Mouse (Mus musculus) retina, adult 2 months (tissue): ENCODE measurements around the gene Chst3.
"Not testable (repeated sequence)": the region's sequence is repeated elsewhere in the genome, so short reads cannot be mapped to it uniquely, and the experiment has no call there.

ENCODE experiments used
- DNase-seq: peaks from one replicate; pipeline ENCODE4 v3.0.0-alpha.2; 2012; ENCODE audit warnings: low read depth, low spot score

Gene Chst3

DNA sequence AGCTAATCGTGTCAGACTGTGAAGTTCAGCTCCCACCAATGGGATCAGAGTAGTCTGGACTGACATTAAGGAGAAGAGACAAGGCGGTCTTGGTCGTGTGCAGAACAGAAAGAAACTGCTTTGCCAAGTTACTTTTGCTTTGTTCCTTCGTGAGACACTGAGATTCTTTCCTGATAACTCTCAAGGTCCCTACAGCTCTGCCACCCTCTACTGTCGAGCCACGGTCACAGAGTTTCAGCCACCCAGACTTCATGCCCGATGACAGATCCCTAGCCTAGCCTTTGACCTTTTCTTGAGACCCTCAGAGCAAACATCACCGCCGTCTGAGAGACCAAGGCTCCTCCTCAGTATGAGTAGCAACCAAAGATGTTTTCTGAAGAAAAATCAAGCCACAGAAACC, 14.9 kb upstream of the Chst3 start:
- DNase-seq = no peak

DNA sequence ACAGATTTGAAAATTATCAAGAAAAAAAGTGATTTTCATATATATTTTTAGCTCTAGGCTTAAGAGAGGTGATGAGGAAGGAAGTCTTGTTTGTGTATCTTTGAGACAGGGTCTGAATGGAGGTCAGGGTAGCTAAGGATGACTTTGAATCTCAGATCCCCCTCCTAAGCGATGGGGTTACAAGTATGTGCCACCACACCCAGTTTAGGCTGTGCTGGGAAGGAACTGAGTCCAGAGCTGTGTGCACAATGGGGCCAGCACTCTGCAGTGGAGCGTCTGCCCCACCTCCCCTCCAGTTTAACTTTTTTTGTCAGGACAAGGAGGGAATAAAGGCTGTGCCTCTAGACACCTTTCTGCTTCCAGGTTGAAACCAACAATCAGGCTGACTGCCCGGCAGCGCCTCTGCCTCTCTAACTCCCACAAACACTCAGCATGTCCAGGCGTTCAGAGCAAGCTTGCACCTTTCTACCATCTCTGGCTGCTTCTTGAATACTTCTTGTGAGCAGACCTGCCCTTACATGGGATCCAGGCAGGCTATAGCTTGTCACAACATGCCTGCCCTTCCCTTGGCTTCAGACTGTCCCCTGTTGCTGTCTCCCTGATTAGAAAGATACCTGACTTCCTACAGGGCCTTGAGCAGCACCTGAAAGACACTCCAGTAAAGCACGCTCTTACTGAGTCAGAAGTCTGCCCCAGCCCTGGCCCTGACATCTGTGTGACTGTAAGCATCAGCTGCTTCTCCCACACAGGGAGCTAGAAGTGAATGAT, 11.4 kb upstream of the Chst3 start:
- no peak for DNase-seq

DNA sequence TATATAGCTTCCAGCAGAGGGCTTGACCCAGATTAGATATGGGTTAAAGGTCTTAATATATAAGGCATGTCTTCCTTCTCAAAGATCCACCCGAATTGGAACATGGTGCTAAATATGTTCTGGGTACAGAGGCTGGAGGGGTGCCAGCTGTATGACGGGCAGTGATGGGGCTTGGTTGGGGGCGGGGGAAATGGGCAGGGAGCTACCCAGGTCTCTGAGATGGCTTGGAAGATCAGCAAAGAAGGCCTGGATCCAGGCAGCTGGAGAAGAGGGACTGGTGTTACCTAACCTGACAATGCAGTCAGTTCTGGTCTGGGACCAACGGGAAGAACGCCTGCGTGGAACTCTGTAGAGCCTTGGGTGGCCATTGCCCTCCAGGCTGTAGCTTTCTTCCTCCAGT, 10.1 kb upstream of the Chst3 start:
- DNase-seq = no peak

DNA sequence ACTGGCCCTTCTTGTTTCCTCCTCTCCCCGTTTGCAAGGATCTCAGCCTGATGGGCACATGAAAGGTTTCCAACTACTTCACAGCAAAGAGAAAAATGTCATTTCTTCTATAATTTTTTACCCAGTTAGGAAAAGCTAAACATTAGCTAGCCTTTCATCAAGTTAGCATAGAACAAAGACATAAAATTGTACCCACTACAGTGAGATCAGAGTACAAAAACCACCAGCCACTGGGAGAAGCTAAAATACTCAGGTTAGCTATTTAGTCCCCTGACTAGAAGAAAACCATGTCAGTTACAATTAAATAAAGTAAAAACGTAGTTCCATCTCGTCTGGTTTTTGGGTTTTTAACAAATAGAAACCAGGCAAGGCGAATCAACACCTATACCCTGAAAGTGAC, 8.6 kb upstream of the Chst3 start:
- DNase-seq = no peak

DNA sequence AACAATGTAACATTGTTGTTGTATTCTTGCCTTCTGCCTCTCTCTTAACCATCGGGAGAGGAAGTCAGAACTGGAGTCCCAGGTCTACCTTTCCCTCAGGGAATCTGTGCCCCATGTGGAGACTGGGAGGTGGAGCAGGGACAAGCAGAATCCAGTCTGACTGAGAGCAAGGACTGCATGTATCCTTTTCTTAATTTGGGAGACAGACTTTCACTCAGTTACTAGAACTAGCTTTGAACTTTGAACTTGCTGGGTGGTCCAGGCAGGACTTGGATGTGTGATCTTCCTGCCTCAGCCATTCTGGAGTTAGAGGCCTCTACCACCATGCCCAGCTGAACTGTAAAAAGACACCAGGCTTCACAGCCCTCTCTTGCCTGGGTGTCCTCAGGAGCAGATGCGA, 5.5 kb upstream of the Chst3 start:
- no peak for DNase-seq

DNA sequence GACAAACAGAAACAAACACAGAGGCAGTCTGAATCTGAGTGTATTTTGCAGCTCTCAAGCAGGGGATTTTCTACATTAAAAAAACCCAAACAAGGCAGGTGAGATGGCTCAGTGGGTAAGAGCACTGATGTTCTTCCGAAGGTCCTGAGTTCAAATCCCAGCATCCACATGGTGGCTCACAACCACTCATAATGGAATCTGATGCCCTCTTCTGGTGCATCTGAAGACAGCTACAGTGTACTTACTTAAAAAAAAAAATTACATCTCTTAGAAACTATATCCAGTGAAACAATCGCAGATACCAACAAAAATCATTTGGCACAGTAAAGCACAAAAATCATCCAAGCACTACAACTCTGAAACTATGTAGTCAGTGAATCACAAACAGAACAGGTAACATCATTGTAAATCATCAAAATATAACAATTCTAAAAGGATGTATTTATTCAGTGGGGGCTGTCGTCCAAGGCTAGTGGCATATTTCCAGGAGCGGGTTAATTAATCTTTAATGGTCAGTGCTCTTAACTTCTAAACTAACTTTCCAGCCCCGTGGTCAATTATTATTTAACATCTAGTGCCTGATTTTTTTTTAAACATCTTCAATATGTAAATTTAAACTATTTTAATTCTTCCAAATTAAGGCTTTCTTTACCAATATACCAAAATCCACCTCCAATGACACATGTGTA, 2.7 kb upstream of the Chst3 start:
- not testable (repeated sequence) for DNase-seq

DNA sequence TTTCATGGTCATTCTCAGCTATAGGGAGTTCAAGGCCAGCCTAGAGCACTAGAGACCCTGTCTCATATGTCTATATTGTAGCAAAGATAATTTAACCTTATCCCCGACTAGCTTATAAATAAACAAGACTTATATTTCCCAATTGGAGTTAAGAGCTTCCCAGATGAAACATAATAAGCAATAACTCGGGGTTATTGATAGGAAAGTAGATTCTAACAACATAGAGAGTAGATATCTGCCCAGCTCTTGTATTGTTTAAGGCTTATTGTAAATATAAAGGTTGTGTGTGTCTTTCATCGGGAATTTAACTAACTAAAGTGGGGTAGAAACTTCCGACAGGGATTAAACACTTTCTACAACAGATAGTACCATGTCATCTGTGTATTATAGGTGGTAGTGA, 1.5 kb upstream of the Chst3 start:
- no peak for DNase-seq

DNA sequence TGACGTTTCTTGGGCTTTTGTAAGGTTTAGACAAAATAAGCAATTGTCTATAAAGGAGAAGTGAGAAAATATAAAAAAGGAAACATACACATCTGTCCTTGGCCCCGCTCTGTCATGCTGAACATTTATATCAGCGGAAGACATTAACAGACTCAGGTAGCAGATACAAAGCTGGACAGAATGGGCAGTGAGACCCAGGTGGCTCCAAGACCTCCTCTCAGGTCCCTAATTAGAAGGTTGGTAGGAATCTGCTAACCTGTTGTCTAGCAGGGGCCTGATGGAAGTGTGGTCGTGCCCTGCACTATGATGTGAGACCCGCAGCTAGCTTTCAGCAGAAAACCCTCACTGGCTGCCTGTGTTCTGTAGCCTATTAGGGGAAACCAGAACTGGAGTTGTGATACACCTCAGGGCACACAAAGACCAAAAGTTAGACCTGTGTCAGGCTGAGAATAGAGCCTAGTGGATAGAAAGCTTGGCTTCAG, 1.0 kb upstream of the Chst3 start:
- no peak for DNase-seq

DNA sequence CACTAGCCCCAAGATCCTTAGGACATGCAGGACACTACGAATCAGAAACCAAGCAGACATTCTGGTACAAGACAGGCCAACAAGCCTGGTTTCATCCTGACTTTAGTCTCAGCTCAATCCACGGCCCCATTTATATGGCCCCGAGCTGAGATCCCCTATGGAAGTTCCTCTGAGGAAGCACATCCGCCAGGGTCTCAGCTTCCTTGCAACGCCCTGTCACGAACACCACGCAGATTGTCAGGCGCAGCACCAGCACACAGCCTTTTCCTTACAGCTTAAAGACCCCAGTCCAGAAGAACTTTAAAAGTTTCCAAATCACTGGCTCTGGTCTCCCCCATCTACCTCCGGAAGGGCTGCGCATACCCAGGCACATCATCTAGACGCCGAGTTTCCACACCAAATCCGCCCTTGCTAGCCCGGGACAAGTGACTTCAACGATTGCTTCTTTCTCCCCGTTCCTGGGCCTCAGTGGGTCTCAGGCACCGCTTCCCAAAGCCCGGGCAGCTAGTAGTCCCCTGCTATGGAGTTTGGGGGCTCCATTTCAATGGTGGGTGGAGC, 948 bp downstream of the Chst3 start:
- DNase-seq = no peak

DNA sequence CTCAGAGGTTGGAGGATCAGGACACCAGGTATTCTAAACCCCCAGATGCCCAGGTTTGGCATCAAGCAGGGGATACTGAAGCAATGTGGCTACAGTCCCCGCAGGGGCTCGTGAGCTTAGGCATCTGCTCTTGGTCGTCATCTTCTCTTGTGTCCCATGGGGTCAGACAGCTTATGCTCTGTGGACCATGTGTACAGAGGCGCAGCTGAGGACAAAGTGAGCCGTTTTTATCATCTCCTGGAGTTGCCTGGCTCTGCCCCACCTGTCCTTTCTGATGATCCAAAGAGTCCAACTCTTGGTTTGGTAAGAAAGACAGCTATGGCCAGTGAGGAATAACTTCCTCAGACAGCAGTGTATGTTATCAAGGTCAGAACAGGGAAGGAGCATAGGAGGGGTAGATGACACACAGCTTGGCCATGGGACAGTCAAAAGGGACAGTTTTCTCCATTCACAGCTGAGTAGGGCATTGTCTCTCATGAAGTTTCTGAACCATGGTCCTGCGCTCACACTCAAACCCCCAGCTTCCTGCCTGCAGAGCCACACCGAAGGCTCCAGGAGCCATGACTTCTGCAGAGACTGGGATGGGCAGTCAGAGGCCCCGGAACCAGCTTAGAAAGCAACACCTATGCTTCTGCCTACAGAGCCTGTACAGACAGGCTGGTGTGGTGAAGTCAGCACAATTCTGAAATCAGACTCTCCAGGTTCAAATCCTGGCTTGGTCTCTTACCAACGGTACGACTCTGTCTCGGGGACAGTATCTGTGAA, 2.5 kb downstream of the Chst3 start:
- DNase-seq = no peak

DNA sequence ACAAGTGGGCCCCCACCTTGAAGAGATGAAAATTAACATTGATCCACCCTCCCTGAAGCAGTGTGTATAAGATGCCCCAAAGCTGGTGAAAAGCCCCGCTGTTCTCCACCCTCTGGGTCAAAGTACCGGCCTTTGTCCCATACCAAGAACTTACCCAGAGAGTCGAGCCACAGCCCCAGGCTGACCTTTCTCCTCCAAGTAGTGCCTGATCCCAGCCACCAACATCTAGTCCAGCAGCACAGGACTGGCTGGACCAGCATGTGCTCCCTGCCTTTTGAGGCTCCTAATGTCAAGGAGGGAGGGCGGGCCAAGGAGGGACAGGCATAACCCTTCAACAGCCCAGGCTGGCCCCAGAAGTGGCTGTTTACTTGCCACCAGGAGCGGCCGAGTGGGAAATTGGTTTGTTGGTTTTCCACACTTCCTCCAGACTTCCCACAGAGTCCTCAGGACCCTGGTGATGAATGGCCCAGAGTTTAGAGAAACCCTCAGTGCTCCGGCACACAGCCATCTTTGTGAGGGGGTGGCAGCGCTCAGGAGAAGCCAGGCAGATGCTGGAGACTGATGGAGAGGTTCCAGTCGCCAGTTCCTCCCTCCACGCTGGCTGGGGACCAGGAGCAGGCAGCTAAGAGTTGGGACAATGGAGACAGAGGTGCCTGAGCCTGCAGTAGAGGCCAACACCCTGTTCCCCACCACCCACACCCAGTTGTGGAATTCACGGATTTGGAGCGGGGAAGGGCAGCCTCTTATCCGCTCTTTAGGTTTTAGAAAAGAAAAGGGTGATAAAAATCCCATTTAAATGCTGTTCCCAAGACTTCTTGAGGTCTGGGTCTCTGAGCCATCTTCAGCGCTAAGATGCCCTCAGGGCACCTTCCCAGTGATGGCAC, 3.7 kb downstream of the Chst3 start:
- no peak for DNase-seq

DNA sequence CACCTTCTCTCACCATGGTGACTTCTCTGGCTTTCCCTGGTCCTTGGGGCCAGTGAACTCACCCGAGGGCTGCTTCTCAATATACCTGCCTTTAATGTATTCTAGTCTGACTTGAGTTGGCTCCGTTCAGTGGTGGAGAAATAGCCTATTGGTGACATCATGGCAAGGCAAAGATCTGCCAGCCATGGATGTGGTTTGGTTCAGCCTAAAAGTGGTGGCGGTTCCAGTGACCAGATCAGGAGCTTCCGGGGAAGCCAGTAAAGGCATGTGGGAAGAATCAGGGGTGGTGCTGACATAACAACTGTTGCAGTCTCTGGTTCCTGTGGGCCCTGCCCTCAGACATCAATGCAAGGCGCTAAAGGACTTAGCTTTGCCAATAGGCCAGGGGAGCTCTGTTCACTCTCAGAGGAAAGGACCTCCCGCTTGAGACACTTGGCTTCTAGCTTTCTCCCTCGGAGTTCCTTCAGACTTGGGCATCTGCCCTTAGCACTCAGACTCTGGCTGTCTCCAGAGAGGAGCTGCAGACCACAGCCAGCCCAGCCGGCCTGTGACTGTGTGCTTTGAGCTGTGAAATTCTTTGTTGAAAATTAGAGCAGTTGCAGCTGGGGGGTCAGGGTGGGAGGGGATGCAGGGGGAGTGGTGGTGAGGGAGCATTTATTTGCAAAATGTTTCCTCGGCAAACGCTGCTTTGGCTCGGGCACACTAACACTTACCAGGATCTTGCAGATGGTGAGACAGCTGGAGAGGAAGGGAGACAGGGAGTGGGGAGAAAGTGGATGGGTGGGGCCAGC, 6.3 kb downstream of the Chst3 start:
- no peak for DNase-seq

DNA sequence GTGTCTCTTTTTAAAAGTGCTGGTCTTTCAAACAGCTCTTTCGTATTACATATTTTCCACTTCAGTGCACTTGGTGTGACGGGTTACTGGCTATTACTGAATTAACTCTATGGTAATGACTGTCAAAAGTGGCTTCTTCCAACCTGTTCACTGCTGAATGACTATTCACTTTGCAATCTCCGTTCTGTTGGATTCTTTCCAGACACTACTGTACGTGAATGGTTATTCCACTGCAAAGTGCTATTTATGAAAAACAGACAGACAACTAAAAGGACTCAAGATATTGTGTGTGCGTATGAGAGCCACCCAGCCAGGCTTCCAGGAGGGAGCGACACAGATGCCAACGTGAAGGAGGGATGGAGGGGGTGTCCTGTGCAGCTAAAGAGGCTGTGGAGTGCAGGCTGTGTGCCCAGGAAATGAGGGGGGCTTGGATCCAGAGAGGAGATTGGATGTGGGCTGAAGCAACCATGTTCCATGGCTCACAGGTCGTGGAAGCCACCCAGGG, 7.5 kb downstream of the Chst3 start:
- no peak for DNase-seq

DNA sequence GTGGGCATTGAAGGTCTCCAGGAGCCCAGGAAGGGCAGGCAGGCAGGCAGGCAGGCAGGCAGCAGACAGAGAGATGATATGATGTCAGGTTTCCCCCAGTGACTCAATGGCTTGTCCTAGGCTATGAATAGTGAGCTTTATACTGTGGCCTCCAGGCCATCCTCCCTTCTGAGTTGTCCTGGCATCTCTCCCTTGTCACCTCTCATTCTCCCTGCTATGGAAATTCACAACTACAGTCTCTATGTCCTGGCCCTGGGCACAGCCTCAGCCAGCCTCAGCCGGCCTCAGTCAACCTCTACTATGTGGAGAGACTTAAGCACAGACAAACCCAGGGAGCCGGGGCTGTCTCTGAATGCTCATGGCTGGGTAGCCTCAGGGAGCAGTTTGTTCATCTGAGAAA, 8.6 kb downstream of the Chst3 start:
- no peak for DNase-seq

DNA sequence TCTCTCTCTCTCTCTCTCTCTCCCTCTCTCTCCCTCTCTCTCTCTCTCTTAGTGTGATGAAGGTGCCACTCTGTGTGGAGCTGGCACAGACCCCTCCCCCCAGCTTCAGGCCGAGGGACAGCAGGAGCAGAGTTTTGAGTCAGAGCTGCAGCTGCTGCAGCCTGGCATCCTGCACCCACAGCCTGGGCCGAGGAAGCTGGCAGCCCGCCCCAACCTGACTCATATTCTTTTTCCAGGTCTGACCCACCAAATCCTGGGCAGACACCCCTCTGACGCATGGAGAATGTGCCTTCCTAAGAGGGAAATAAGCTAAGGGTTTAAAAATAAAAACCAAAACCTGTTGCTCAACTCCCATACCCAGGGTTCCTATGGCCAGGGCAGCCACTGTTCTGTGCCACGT, 9.8 kb downstream of the Chst3 start:
- no peak for DNase-seq

DNA sequence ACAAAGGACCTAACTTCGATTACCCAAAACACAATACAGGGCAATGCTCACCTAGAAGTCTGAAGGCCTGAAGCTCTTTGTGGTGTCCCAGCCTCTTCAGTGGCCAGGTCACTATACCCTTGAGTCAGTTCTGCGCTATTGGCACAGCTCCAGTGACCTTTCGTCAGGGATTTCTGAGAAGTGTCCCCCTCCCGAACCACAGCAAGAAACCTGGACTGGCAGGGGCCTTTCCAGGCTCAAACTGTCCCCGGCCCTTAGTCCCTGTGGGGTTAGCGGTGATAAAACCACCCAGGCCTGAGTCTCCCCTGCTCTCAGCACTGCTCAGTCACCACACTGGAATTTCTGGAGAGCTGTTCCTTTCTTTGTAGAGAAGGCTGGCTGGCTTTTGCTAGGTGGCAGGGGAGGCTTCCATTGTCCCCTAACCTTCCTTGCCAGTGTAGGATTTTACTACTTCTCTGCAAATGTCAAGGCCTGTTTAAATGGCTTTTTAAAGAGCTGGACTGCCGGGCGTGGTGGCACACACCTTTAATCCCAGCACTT, 11.8 kb downstream of the Chst3 start:
- no peak for DNase-seq

DNA sequence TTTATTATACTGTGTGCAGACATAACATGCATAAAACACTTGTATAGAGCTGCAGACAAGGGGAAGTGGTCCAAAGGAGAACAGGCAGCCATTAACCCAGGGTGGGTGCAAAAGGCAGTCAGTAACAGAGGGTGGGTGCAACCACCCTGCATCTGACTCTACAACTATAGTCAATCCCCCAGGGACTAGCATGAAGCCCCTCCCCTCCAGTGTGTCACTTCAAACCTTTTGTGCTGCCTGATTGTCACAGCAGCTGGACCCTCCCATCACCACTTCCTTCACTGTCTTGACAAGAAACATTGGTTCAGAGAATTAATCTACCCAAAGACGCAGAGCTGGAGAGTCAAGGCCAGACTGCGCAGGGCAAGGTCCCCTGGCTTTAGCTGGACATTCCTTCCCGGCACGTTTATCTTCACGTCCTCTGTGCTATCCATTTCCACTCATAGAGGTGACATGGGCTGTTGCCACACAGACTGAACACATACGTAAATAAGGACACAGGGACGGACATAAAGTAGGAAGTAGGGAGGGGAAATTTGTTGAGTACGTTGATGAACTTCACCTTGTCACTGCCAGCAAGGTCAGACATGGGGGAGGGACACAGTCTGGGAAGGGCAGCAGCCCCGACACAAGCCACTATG, 13.3 kb downstream of the Chst3 start:
- DNase-seq = no peak

DNA sequence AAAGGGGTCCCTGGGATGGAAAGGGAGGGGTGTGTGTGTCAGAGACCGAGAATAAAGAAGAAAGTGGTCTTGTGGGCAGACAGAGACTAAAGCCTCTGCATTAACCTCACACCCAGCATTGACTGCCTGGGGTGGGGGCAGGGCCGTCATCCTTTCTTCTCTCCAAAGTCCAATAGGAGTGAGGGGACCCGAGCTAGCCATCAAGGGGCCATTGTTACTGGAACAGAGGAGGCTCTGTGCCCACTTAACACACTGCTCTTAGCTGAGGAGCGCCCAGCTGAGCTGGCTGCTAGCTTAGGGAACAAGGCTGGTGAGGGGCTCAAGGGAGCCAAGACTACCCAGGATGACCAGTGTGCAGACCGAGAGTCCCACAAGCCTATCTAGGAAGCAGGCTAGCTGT, 16.3 kb downstream of the Chst3 start:
- no peak for DNase-seq

DNA sequence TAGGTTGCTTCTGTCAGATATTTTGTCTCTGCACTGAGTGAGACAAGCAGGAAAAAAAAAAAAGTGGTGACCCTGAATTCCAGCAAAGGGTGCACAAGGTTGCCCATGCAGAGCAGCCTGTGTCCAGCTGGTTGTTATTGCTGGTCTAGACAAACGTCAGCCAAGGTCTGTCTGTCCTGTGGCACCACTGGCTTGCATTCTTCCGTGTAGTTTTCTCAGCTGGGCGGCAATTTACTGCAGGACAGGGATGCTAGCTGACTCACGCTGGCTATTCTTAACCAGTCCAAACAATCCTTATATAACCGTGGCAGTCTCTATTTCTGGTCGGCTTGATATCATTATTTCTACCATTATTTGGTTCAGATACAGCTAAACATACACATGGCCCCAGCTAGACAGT, 18.1 kb downstream of the Chst3 start:
- no peak for DNase-seq
